Mouse (Mus musculus) MEL (cell line): ENCODE results near the gene Olfr1375.
"Not testable (repeated sequence)": the region's sequence is repeated elsewhere in the genome, so short reads cannot be mapped to it uniquely, and the experiment has no call there.

Experiments
- CTCF ChIP-seq, 3 experiments: IDR thresholded peaks in 2 of 3; conservative IDR thresholded peaks in 1 of 3; 2 replicates each; pipeline ENCODE4 v1.5.1; 2011 to 2012; ENCODE audit warnings: low read length in 3 of 3, low read depth in 2 of 3, mild to moderate bottlenecking in 2 of 3, improper control_type of control experiment in 1 of 3, inconsistent platforms in 1 of 3, mixed read lengths in 1 of 3, moderate library complexity in 1 of 3; ENCODE audit not compliant: control insufficient read depth in 1 of 3, insufficient read depth in 1 of 3, poor library complexity in 1 of 3, severe bottlenecking in 1 of 3
- EP300 ChIP-seq, 2 experiments: IDR thresholded peaks; 2 replicates each; pipeline ENCODE4 v1.6.1; 2011; ENCODE audit warnings: improper control_type of control experiment in 2 of 2, low read length in 2 of 2, low read depth in 1 of 2, mild to moderate bottlenecking in 1 of 2
- GABPA ChIP-seq: IDR thresholded peaks from 2 replicates; pipeline ENCODE4 v1.6.1; 2012; ENCODE audit warnings: low read depth, mild to moderate bottlenecking, inconsistent platforms, low read length, improper control_type of control experiment, moderate library complexity
- GATA1 ChIP-seq: IDR thresholded peaks from 2 replicates; pipeline ENCODE4 v1.6.1; 2011; ENCODE audit warnings: low read depth, low read length, improper control_type of control experiment
- HCFC1 ChIP-seq: IDR thresholded peaks from 2 replicates; pipeline ENCODE4 v1.6.1; 2012; ENCODE audit warnings: low read depth, mild to moderate bottlenecking, inconsistent platforms, low read length, improper control_type of control experiment, moderate library complexity
- POLR2A ChIP-seq, 2 experiments: IDR thresholded peaks; 2 replicates each; pipeline ENCODE4 v1.6.1; 2011 to 2012; ENCODE audit warnings: low read length in 2 of 2, mild to moderate bottlenecking in 2 of 2, control low read depth in 1 of 2, improper control_type of control experiment in 1 of 2, low read depth in 1 of 2, moderate library complexity in 1 of 2; ENCODE audit not compliant: control insufficient read depth in 1 of 2, insufficient read depth in 1 of 2, poor library complexity in 1 of 2
- ZKSCAN1 ChIP-seq: IDR thresholded peaks from 2 replicates; pipeline ENCODE4 v1.6.1; 2012; ENCODE audit warnings: low read depth, mild to moderate bottlenecking, inconsistent platforms, low read length, improper control_type of control experiment, moderate library complexity

DNA sequence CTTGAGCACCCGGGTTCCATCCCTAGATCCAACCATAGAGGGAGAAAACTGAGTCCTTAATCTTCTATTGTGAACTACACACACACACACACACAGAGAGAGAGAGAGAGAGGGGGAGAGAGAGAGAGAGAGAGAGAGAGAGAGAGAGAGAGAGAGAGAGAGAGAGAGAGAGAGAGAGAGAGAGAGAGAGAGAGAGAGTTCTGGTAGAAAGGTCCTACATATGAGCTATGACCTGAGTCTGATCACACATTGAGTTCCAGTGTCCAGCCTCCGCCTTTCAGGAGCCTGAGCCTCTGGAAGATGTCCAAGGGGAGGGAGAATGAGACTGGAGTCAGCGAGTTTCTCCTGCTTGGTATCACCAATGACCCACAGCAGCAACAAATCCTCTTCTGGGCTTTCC is at the start of gene Olfr1375:
- not testable (repeated sequence) for TF ChIP-seq GABPA; HCFC1; GATA1; CTCF (IDR thresholded peaks at IDR 0.05 in 2 of 3, conservative IDR thresholded peaks at IDR 0.05 in 1 of 3; ENCODE audit: control insufficient read depth in 1 of 3, insufficient read depth in 1 of 3, low read depth in 2 of 3, low read length in 3 of 3, poor library complexity in 1 of 3, severe bottlenecking in 1 of 3); EP300 (IDR thresholded peaks at IDR 0.05; ENCODE audit: low read depth in 1 of 2, low read length in 2 of 2); POLR2A (IDR thresholded peaks at IDR 0.05; ENCODE audit: control insufficient read depth in 1 of 2, insufficient read depth in 1 of 2, low read depth in 1 of 2, low read length in 2 of 2, poor library complexity in 1 of 2); ZKSCAN1
